Mouse (Mus musculus) bone marrow, adult 2 months (tissue): Measurements from ENCODE around the gene Cbarp.

Experiments
- CTCF ChIP-seq: fragments of 200-500 bp; IDR thresholded peaks from 2 replicates; pipeline ENCODE4 v1.5.1; 2011; ENCODE audit warnings: low read length, control low read depth; ENCODE audit not compliant: control insufficient read depth, insufficient read depth
- POLR2A ChIP-seq: fragments of 200-500 bp; IDR thresholded peaks from 2 replicates; pipeline ENCODE4 v1.6.1; 2011; ENCODE audit warnings: low read depth, mild to moderate bottlenecking, control low read depth, low read length, borderline replicate concordance; ENCODE audit not compliant: control insufficient read depth

DNA sequence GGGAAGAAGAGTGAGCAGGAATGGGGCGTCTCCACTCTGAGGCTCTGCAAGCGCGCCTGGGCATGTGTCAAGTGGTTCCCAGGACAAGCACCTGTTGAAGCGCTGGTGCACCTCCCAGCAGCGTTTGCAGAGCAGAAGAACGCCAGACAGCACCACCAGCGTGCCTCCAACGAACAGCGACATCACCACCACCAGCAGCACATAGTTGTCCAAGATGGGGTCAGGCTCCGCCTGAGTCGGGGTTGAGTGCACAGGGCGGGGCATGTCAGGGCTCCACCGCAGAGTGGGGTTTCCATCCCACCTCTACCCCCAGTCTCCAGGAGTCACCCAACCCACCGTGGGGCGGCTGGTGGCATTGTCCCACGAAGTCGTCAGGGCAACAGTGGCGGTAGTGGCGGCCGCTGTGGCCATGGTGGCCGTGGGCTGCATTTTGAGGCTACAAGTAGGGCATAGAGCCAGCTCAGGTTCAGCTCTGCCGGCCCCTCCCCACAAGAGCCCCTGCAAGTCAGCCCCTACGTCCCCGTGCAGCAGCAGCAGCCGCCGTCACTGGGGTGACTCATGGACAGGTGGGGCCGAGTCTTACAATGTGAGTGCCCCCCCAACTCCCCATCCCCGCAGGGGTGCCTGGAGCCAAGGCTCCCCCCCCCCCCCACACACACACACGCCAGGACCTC, 3.5 kb downstream of the Cbarp start:
- TF ChIP-seq CTCF = no peak
- TF ChIP-seq POLR2A = no peak
